Comparison of ENCODE assay signal across 9 mouse cellular contexts in genomic region chr5:106458477-106459119, GRCm38 (mm10). TPM values are rescaled to one million over a fixed set of nuclear protein-coding genes. Genes with fewer than 3 reads are reported as not detected.
DNase-seq lines count a peak whose midpoint lies in the region; ATAC-seq and TF ChIP-seq lines count a peak whose summit lies in the region.
"Had no signal": no experiment of that assay in that cellular context is flagged by ENCODE, and none has a peak within 500 bp of the region (broad histone marks: within the 10 kb centered on the region; RNA-seq: fewer than 3 reads in every experiment).

No protein-coding gene starts in this region.

- H3K4me1 ChIP-seq in heart, adult 2 months (ENCODE audit: control insufficient read depth, insufficient read depth, low read length) = no peaks in the 10 kb centered on the region
- H3K4me1 ChIP-seq in embryonic facial prominence, embryonic 13.5 days = peaks cover 13% of the 10 kb centered on the region
- H3K4me1 ChIP-seq in intestine, embryonic 16.5 days (ENCODE audit: control insufficient read depth, insufficient read depth, low read length) = peaks cover 14% of the 10 kb centered on the region
- H3K4me1 ChIP-seq in neural tube, embryonic 14.5 days (ENCODE audit: control insufficient read depth, insufficient read depth, low read length) = peaks cover 8% of the 10 kb centered on the region; the same call in 1 of the 2 replicates

- no peaks in the 10 kb centered on the region for H3K9me3 ChIP-seq in embryonic facial prominence, embryonic 13.5 days
- no peaks in the 10 kb centered on the region for H3K9me3 ChIP-seq in intestine, embryonic 16.5 days (ENCODE audit: control insufficient read depth, low read length)
- no peaks in the 10 kb centered on the region for H3K9me3 ChIP-seq in neural tube, embryonic 14.5 days (ENCODE audit: control insufficient read depth, low read length)

- DNase-seq in heart, adult 2 months = peak in 1 of 2 experiments; percentile 32
- DNase-seq in heart, postnatal 4 days = no peak
- peak; percentile 60 for DNase-seq in Muller cell, postnatal 12 days (ENCODE audit: inconsistent ontology term)
- no peak for DNase-seq in adrenal gland, postnatal 36 days
- no peak for DNase-seq in lung, postnatal 14 days

- H3K79me2 ChIP-seq in heart, adult 2 months (replicated peaks; ENCODE audit: control insufficient read depth, insufficient read depth, low read length) = no peaks in the 10 kb centered on the region

- intact Hi-C loops in heart, adult 2 months (cut with DNase I) = no loop called here

- no peak for TF ChIP-seq POLR2A in heart, adult 2 months (IDR thresholded peaks at IDR 0.05; ENCODE audit: insufficient read depth, low read depth, low read length)

- H3K9ac ChIP-seq in heart, adult 2 months (ENCODE audit: low read depth, low read length) = no peak overlapping the region
- H3K9ac ChIP-seq in embryonic facial prominence, embryonic 13.5 days = peak overlapping the region; percentile 46
- H3K9ac ChIP-seq in intestine, embryonic 16.5 days (ENCODE audit: low read depth, low read length) = no peak overlapping the region
- 0 out of 2 replicates have a peak overlapping the region, but pooled peaks have one; percentile 21 for H3K9ac ChIP-seq in neural tube, embryonic 14.5 days (replicated peaks; ENCODE audit: low read depth, low read length)

- no peaks in the 10 kb centered on the region for H3K36me3 ChIP-seq in heart, adult 2 months (ENCODE audit: control insufficient read depth, insufficient read depth, low read length)
- H3K36me3 ChIP-seq in embryonic facial prominence, embryonic 13.5 days = no peaks in the 10 kb centered on the region
- H3K36me3 ChIP-seq in intestine, embryonic 16.5 days (ENCODE audit: control insufficient read depth, insufficient read depth, low read length) = no peaks in the 10 kb centered on the region
- H3K36me3 ChIP-seq in neural tube, embryonic 14.5 days (ENCODE audit: control insufficient read depth, insufficient read depth, low read length) = no peaks in the 10 kb centered on the region

- peak overlapping the region; percentile 34; the same call in 1 of the 2 replicates for H3K4me3 ChIP-seq in heart, adult 2 months
- H3K4me3 ChIP-seq in embryonic facial prominence, embryonic 13.5 days = peak overlapping the region; percentile 52
- peak overlapping the region; percentile 52 for H3K4me3 ChIP-seq in intestine, embryonic 16.5 days (ENCODE audit: low read length)
- H3K4me3 ChIP-seq in neural tube, embryonic 14.5 days (ENCODE audit: low read depth, low read length) = peak overlapping the region; percentile 29

- no peak for TF ChIP-seq CTCF in heart, adult 2 months (IDR thresholded peaks at IDR 0.05)

- peak overlapping the region; percentile 92 for H3K4me2 ChIP-seq in embryonic facial prominence, embryonic 13.5 days
- peak overlapping the region; percentile 92 for H3K4me2 ChIP-seq in intestine, embryonic 16.5 days (ENCODE audit: low read depth, low read length)
- peak overlapping the region; percentile 49 for H3K4me2 ChIP-seq in neural tube, embryonic 14.5 days (ENCODE audit: low read depth, low read length)

- TF ChIP-seq EP300 in heart, adult 2 months (IDR thresholded peaks at IDR 0.05; ENCODE audit: insufficient read depth, low read depth, low read length) = no peak

- ATAC-seq in embryonic facial prominence, embryonic 13.5 days (ENCODE audit: insufficient number of reproducible peaks, insufficient read depth, low FRiP score, low TSS enrichment, low read depth) = peak; percentile 61
- peak; percentile 75 for ATAC-seq in intestine, embryonic 16.5 days
- peak; percentile 47; the same call in 1 of the 2 replicates for ATAC-seq in neural tube, embryonic 14.5 days (ENCODE audit: low read depth)

- peaks cover 37% of the 10 kb centered on the region for H3K27me3 ChIP-seq in heart, adult 2 months (ENCODE audit: control insufficient read depth, insufficient read depth, low read length)
- peaks cover 97% of the 10 kb centered on the region for H3K27me3 ChIP-seq in embryonic facial prominence, embryonic 13.5 days
- peaks cover 92% of the 10 kb centered on the region for H3K27me3 ChIP-seq in intestine, embryonic 16.5 days (replicated peaks; ENCODE audit: control insufficient read depth, insufficient read depth, low read length)
- peaks cover 81% of the 10 kb centered on the region for H3K27me3 ChIP-seq in neural tube, embryonic 14.5 days (ENCODE audit: control insufficient read depth, insufficient read depth, low read length)

- 2% methylated on average over 65 of the region's 68 CpGs for WGBS in heart, adult 2 months
- under 1% methylated on average over 55 of the region's 68 CpGs for WGBS in embryonic facial prominence, embryonic 13.5 days
- WGBS in intestine, embryonic 16.5 days = under 1% methylated on average over 44 of the region's 68 CpGs
- under 1% methylated on average over 68 of the region's 68 CpGs for WGBS in neural tube, embryonic 14.5 days

- H3K27ac ChIP-seq in heart, adult 2 months = no peak overlapping the region
- no peak overlapping the region for H3K27ac ChIP-seq in embryonic facial prominence, embryonic 13.5 days
- no peak overlapping the region for H3K27ac ChIP-seq in intestine, embryonic 16.5 days (ENCODE audit: low read length)
- H3K27ac ChIP-seq in neural tube, embryonic 14.5 days (ENCODE audit: low read depth, low read length) = no peak overlapping the region

RNA-seq across cellular contexts. Expression of gene Barhl2, which starts 0.6 kb away (rescaled TPM):
- total RNA-seq in heart, adult 2 months (2021) = not detected
- not detected in 2 replicates for polyA plus RNA-seq in heart, adult 2 months (2012; rRNA removed)
- total RNA-seq in heart, postnatal 4 days (2021) = not detected
- polyA plus RNA-seq in embryonic facial prominence, embryonic 13.5 days (2015; fragmentation: Nextera tagmentation; extraction: Ambion mirVana) = not detected in 2 replicates
- polyA plus RNA-seq in intestine, embryonic 16.5 days (2015; fragmentation: Nextera tagmentation; extraction: Ambion mirVana) = not detected in 2 replicates
- 2.6 and 2.7 TPM in 2 replicates for polyA plus RNA-seq in neural tube, embryonic 14.5 days (2014; fragmentation: Nextera tagmentation; extraction: Ambion mirVana)
- total RNA-seq in adrenal gland, postnatal 36 days (2021) = not detected
- polyA plus RNA-seq: C2C12 had no signal

Comparison
In these comparisons a context has a peak if more than half of its experiments do, and no peak if none do; other contexts are left out.
1. H3K9ac ChIP-seq: peak in embryonic facial prominence, embryonic 13.5 days (single experiment) and neural tube, embryonic 14.5 days (single experiment); none in heart, adult 2 months (single experiment) and intestine, embryonic 16.5 days (single experiment).
2. Peak in every context shown above with its lines, with median percentiles within 50 percentile points of each other: H3K4me3 ChIP-seq, ATAC-seq and H3K4me2 ChIP-seq.